Mouse (Mus musculus): ENCODE measurements around the gene Vmn1r66.

Vmn1r66 gene

GRCm38 (mm10) chr7:10277906-10278305 is at the start of gene Vmn1r66:
Gene Vmn1r66 (minus strand): TSS chr7:10278006.
- no peak for DNase-seq (ENCODE audit: low read depth, low spot score)

DNA sequence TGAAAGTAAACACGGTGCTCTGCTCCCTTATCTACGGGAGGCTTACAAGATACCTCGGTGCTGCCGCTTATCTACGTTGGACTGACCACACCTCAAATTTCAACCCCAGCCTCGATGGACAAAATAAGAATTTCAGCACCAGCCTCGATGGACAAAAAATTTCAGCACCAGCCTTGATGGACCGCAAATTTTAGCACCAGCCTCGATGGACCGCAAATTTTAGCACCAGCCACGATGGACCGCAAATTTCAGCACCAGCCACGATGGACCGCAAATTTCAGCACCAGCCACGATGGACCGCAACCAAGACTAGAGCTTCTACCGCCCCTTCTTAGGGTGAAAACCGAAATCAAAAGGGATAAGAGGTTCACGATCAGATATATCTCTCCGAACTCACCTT is 47.7 kb upstream of the Vmn1r66 start:
- peak; percentile 48 for DNase-seq (ENCODE audit: low read depth, low spot score)

GRCm38 (mm10) chr7:10252075-10252474 is 25.7 kb downstream of the Vmn1r66 start:
- DNase-seq (ENCODE audit: low read depth, low spot score): peak; percentile 9

DNA sequence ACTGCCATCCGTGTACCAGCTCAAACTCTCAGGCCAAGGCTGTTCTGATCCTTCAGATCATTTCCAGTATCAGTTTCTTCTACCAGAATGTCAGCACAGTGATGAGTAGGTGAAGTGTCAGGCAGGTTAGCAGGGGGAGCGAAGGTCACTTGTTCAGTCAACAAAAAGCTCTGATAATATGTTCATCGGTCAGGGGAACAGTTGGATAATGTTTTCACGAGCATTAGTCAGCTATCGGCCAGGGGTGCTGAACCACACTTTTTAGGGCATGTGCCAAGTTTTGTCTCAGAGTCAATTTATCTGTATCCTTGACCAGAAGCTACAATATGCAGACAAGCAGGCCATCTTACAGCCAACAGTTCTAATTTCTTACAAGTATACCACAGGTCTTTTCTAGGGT is 28.7 kb downstream of the Vmn1r66 start:
- DNase-seq (ENCODE audit: low read depth, low spot score): no peak
